Mouse (Mus musculus) small intestine, adult 2 months (tissue): ENCODE measurements at regions not wholly inside any gene's neighbourhood (a gene's known extent, or its start where the extent isn't known, plus 50 kb on each side); places are given as distances from the start of the nearest gene placed in this dataset.

ENCODE experiments used
- CTCF ChIP-seq: fragments of 200-500 bp; IDR thresholded peaks from 2 replicates; pipeline ENCODE4 v1.5.1; 2012; ENCODE audit warnings: low read depth, mild to moderate bottlenecking, control low read depth, inconsistent platforms, low read length, moderate library complexity, mixed read lengths; ENCODE audit not compliant: insufficient replicate concordance, insufficient read length; ENCODE audit errors: extremely low read depth
- POLR2A ChIP-seq: fragments of 200-500 bp; IDR thresholded peaks from 2 replicates; pipeline ENCODE4 v1.6.1; 2012; ENCODE audit warnings: low read depth, mild to moderate bottlenecking, control low read depth, inconsistent platforms, low read length, moderate library complexity

DNA sequence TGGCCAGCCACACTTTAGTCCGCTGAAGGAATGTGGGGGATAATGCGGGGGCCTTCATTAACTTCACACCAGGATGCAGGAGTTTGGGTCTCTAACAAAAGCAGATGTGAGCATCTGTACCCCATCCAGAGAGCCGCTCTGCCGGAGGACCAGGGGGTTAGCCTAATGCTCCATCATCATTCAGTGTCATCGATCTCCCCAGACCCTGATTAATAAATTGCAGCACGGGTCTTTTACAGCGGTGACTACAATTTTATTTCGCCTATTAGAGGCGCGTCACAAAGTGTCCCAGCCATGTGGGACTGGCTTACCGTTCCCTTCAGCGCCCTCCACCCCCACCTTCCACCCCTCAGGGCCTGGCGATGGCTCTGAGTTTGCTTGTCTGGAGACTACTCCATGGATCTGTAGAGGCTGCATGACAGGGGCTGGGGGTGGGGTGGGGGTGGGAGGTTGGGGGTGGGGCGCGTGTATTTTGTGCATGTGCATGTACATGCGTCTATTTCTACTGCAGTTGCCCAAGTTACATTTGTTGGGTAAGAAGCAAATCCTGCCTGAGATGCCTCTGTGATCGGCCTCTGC lies 1560.8 kb upstream of the Gulo start:
- no peak for TF ChIP-seq CTCF
- TF ChIP-seq POLR2A: no peak
